Mouse (Mus musculus) kidney, adult 2 months (tissue): ENCODE measurements around the gene Hpn.

Experiments
- CTCF ChIP-seq: fragments of 200-500 bp; conservative IDR thresholded peaks from 2 replicates; pipeline ENCODE4 v1.5.1; 2011; ENCODE audit warnings: low read depth, mild to moderate bottlenecking, control low read depth, low read length, moderate library complexity, mixed read lengths; ENCODE audit not compliant: insufficient read depth, insufficient read length
- POLR2A ChIP-seq: fragments of 200-500 bp; IDR thresholded peaks from one replicate; pipeline ENCODE4 v1.6.1; 2011; ENCODE audit warnings: low read depth, low read length, control low read depth

DNA sequence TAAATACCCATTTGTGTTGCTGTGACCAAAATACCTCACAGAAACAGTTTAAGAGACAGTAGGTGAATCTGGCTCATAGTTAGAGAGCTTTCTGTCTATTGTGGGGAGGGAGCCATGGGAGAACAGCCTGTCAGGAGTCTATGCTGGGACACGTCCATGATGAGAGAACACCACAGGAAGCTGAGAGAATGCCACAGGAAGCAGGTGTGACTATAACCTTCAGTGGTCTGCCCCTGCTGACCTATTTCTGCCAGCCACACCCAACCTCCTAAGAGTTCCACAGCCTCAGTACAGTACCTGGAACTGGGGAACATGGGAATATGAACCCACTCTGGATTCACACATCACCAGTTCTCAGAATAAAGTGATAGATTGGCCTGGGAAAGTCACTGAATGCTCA is 49.7 kb upstream of the Hpn start:
- no peak for TF ChIP-seq CTCF
- no peak for TF ChIP-seq POLR2A
